Mouse (Mus musculus): ENCODE measurements around the gene Gm26741. TPM values are rescaled to one million over a fixed set of nuclear protein-coding genes. Genes with fewer than 3 reads are reported as not detected.

Gene Gm26741
- polyA plus RNA-seq, 1 experiment: not detected

GRCm38 (mm10) chr10:52368376-52368775, 9.8 kb downstream of the Gm26741 start:
- Histone ChIP-seq H3K4me1 (ENCODE audit: control insufficient read depth) (no peaks in the 10 kb centered on the region), H3K27me3 (ENCODE audit: control insufficient read depth) (no peaks in the 10 kb centered on the region), H3K4me3 (replicated peaks) (no peak overlapping the region), H3K36me3 (ENCODE audit: control insufficient read depth) (no peaks in the 10 kb centered on the region), H3K9me3 (ENCODE audit: control insufficient read depth, low read length) (no peaks in the 10 kb centered on the region)
- no peak for TF ChIP-seq TAL1 (IDR thresholded peaks at IDR 0.05; ENCODE audit: low read length)
- TF ChIP-seq GATA1 (IDR thresholded peaks at IDR 0.05; ENCODE audit: low read length): no peak

GRCm38 (mm10) chr10:52373834-52374233, 15.3 kb downstream of the Gm26741 start:
- no peak overlapping the region for H3K4me3 ChIP-seq (replicated peaks)
- TF ChIP-seq TAL1 (IDR thresholded peaks at IDR 0.05; ENCODE audit: low read length) (no peak), GATA1 (IDR thresholded peaks at IDR 0.05; ENCODE audit: low read length) (no peak)

DNA sequence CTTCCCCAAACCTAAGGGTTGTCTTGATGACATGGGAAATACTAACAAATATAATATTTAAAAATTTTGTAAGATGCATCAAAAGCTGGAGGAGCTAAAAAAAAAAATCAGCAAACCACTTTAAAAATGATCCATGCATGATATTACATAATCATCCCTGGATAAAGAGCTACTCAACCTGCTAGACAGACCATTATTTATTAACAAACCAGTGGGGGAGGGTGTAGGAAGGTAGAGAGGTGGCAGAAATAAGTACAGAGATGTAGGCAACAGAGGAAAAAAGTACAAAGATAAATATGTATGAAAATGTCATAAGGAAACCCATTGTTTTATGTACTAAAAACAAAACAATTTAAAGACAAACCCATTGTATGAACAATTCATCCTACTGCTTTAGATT, 16.1 kb downstream of the Gm26741 start:
- Histone ChIP-seq H3K4me3 (replicated peaks) (no peak overlapping the region), H3K27me3 (ENCODE audit: control insufficient read depth) (no peaks in the 10 kb centered on the region), H3K36me3 (ENCODE audit: control insufficient read depth) (no peaks in the 10 kb centered on the region; the same call in 1 of the 2 replicates), H3K4me1 (ENCODE audit: control insufficient read depth) (peaks cover 4% of the 10 kb centered on the region), H3K9me3 (ENCODE audit: control insufficient read depth, low read length) (no peaks in the 10 kb centered on the region)
- TF ChIP-seq TAL1 (IDR thresholded peaks at IDR 0.05; ENCODE audit: low read length): no peak
- TF ChIP-seq GATA1 (IDR thresholded peaks at IDR 0.05; ENCODE audit: low read length): no peak

More at GRCm38 (mm10) chr10:52373834-52374233, 15.3 kb downstream of the Gm26741 start:
- Histone ChIP-seq H3K9me3 (ENCODE audit: control insufficient read depth, low read length) (no peaks in the 10 kb centered on the region), H3K27me3 (ENCODE audit: control insufficient read depth) (no peaks in the 10 kb centered on the region), H3K36me3 (ENCODE audit: control insufficient read depth) (no peaks in the 10 kb centered on the region; the same call in 1 of the 2 replicates), H3K4me1 (ENCODE audit: control insufficient read depth) (peaks cover 4% of the 10 kb centered on the region)

- Histone ChIP-seq H3K4me3 (replicated peaks) (no peak overlapping the region), H3K9me3 (ENCODE audit: control insufficient read depth, low read length) (no peaks in the 10 kb centered on the region), H3K4me1 (ENCODE audit: control insufficient read depth) (peaks cover 14% of the 10 kb centered on the region), H3K36me3 (ENCODE audit: control insufficient read depth) (no peaks in the 10 kb centered on the region; the same call in 1 of the 2 replicates), H3K27me3 (ENCODE audit: control insufficient read depth) (no peaks in the 10 kb centered on the region)
- TF ChIP-seq TAL1 (IDR thresholded peaks at IDR 0.05; ENCODE audit: low read length): no peak
- TF ChIP-seq GATA1 (IDR thresholded peaks at IDR 0.05; ENCODE audit: low read length): no peak
Measured at GRCm38 (mm10) chr10:52376422-52376821, 17.9 kb downstream of the Gm26741 start.

DNA sequence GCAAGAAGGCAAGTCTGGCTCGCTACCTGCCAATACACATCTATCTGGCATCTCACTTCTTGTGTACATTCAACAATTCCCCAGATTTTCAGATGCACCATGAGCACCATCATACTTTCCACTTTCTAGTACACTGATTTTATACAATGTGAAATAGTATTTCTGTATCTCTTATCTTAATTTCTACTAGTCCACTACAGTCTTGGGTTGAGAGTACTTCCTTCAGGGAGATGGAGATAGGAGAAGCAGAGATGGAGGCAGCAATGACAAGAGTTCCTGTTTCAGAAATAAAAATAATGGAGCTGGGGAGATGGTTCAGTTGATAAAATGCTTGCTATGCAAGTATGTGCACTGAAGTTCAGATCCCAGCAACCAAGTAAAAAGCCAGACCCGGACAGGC, 19.2 kb downstream of the Gm26741 start:
- TF ChIP-seq GATA1 (IDR thresholded peaks at IDR 0.05; ENCODE audit: low read length): no peak
- TF ChIP-seq TAL1 (IDR thresholded peaks at IDR 0.05; ENCODE audit: low read length): no peak
- H3K4me3 ChIP-seq (replicated peaks): no peak overlapping the region
- H3K36me3 ChIP-seq (ENCODE audit: control insufficient read depth): no peaks in the 10 kb centered on the region; the same call in 1 of the 2 replicates
- H3K9me3 ChIP-seq (ENCODE audit: control insufficient read depth, low read length): no peaks in the 10 kb centered on the region
- no peaks in the 10 kb centered on the region for H3K27me3 ChIP-seq (ENCODE audit: control insufficient read depth)
- peaks cover 22% of the 10 kb centered on the region for H3K4me1 ChIP-seq (ENCODE audit: control insufficient read depth)

- Histone ChIP-seq H3K4me1 (ENCODE audit: control insufficient read depth) (peaks cover 29% of the 10 kb centered on the region), H3K9me3 (ENCODE audit: control insufficient read depth, low read length) (no peaks in the 10 kb centered on the region), H3K4me3 (replicated peaks) (peak overlapping the region; percentile 70), H3K27me3 (ENCODE audit: control insufficient read depth) (no peaks in the 10 kb centered on the region), H3K36me3 (ENCODE audit: control insufficient read depth) (no peaks in the 10 kb centered on the region; the same call in 1 of the 2 replicates)
- TF ChIP-seq GATA1 (IDR thresholded peaks at IDR 0.05; ENCODE audit: low read length): no peak
- no peak for TF ChIP-seq TAL1 (IDR thresholded peaks at IDR 0.05; ENCODE audit: low read length)
Measured at GRCm38 (mm10) chr10:52381321-52381801, 22.8 kb downstream of the Gm26741 start.

GRCm38 (mm10) chr10:52381845-52382591, 23.5 kb downstream of the Gm26741 start, which contains the start of gene Gopc:
Gene Gopc (minus strand): TSS chr10:52382124.
- TF ChIP-seq TAL1 (IDR thresholded peaks at IDR 0.05; ENCODE audit: low read length): no peak
- no peak for TF ChIP-seq GATA1 (IDR thresholded peaks at IDR 0.05; ENCODE audit: low read length)
- no peaks in the 10 kb centered on the region for H3K27me3 ChIP-seq (ENCODE audit: control insufficient read depth)
- peak within 1 kb of the TSS; percentile 70 for H3K4me3 ChIP-seq (replicated peaks)
- H3K9me3 ChIP-seq (ENCODE audit: control insufficient read depth, low read length): no peaks in the 10 kb centered on the region
- H3K36me3 ChIP-seq (ENCODE audit: control insufficient read depth): no peaks in the 10 kb centered on the region
- peaks cover 29% of the 10 kb centered on the region for H3K4me1 ChIP-seq (ENCODE audit: control insufficient read depth)

- H3K9me3 ChIP-seq (ENCODE audit: control insufficient read depth, low read length): no peaks in the 10 kb centered on the region
- no peaks in the 10 kb centered on the region for H3K36me3 ChIP-seq (ENCODE audit: control insufficient read depth)
- TF ChIP-seq TAL1 (IDR thresholded peaks at IDR 0.05; ENCODE audit: low read length) (no peak), GATA1 (IDR thresholded peaks at IDR 0.05; ENCODE audit: low read length) (no peak)
- peak overlapping the region; percentile 70 for H3K4me3 ChIP-seq (replicated peaks)
- H3K4me1 ChIP-seq (ENCODE audit: control insufficient read depth): peaks cover 28% of the 10 kb centered on the region
- H3K27me3 ChIP-seq (ENCODE audit: control insufficient read depth): no peaks in the 10 kb centered on the region
Measured at GRCm38 (mm10) chr10:52383022-52383421, 24.5 kb downstream of the Gm26741 start.

DNA sequence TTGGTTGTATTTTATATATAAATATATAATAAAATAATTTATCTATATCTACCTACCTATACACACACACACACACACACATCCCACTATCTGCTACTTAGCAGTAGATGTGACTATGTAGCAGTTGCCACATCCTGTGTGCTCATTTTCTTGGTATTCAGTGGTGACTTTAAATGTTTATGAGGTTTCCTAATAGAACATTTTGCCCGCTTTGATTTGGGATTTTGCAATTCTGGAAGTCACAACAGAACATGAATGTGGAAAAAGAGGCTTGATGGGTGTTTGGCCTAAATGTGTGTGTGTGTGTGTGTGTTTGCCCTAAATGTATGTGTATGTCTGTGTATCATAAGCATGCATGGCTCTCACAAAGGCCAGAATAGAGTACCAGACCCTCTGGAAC, 25.0 kb downstream of the Gm26741 start:
- Histone ChIP-seq H3K9me3 (ENCODE audit: control insufficient read depth, low read length) (no peaks in the 10 kb centered on the region), H3K4me3 (replicated peaks) (no peak overlapping the region), H3K36me3 (ENCODE audit: control insufficient read depth) (no peaks in the 10 kb centered on the region), H3K4me1 (ENCODE audit: control insufficient read depth) (peaks cover 26% of the 10 kb centered on the region), H3K27me3 (ENCODE audit: control insufficient read depth) (no peaks in the 10 kb centered on the region)
- TF ChIP-seq GATA1 (IDR thresholded peaks at IDR 0.05; ENCODE audit: low read length): no peak
- no peak for TF ChIP-seq TAL1 (IDR thresholded peaks at IDR 0.05; ENCODE audit: low read length)

All from erythroblast, embryonic 14.5 days (primary cell).